8 mouse cellular contexts compared by ENCODE assay signal in the genomic region with DNA sequence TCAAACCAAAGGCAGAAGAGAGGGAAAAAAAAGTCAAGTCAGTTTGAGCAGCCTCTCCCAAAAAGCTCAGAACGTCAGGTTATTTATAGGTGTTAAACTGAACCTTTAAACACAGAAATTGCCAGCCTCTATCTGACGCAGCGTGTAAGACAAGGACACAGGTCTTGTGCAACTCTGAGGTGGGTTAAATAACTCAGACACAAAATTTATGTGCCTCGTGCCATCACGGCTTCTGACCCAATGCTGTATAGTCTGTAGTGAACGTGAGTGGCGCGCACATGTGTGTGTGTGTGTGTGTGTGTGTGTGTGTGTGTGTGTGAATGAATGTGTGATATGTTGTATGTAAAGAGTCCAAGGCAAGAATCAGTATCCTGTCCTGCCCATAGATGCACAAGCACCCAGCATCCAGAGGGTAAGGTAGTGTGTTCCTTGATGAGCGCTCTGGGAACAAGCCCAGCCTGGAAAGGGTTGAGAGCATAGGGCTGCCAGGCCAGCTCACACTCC.
A peak's percentile ranks its signal among the peaks of the same experiment; 100 is the strongest.
DNase-seq lines count a peak whose midpoint lies in the region; ATAC-seq and TF ChIP-seq lines count a peak whose summit lies in the region.

No protein-coding gene starts in this region.

- peak overlapping the region in 1 of 2 experiments; percentile 20; a peak in 2 of 4 replicates for H3K27ac ChIP-seq in heart, embryonic 14.5 days (replicated peaks in 1 of 2; ENCODE audit: control insufficient read depth in 1 of 2, insufficient read depth in 1 of 2, low read depth in 2 of 2, low read length in 2 of 2)
- H3K27ac ChIP-seq in forebrain, embryonic 14.5 days (ENCODE audit: low read depth, low read length) = 0 out of 2 replicates have a peak overlapping the region, but pooled peaks have one; percentile 63
- H3K27ac ChIP-seq in midbrain, embryonic 10.5 days (replicated peaks) = peak overlapping the region; percentile 84

- no peak for TF ChIP-seq CTCF in G1E (IDR thresholded peaks at IDR 0.05; ENCODE audit: low read depth, low read length)

- H3K4me3 ChIP-seq in heart, embryonic 14.5 days (ENCODE audit: control insufficient read depth in 1 of 2, insufficient read depth in 1 of 2, low read depth in 1 of 2, low read length in 2 of 2) = peak overlapping the region in 1 of 2 experiments; percentile 17; a peak in 2 of 4 replicates
- peak overlapping the region; percentile 30 for H3K4me3 ChIP-seq in G1E (ENCODE audit: low read depth, low read length)
- H3K4me3 ChIP-seq in forebrain, embryonic 14.5 days (ENCODE audit: low read depth, low read length) = no peak overlapping the region
- H3K4me3 ChIP-seq in midbrain, embryonic 10.5 days = peak overlapping the region; percentile 45

- H3K4me1 ChIP-seq in heart, embryonic 14.5 days (ENCODE audit: control insufficient read depth in 2 of 2, insufficient read depth in 2 of 2, low read length in 2 of 2) = peaks cover 20 to 33% of the 10 kb centered on the region in 2 experiments
- H3K4me1 ChIP-seq in G1E (ENCODE audit: insufficient read depth, low read depth, low read length) = peaks cover 29% of the 10 kb centered on the region
- peaks cover 38% of the 10 kb centered on the region for H3K4me1 ChIP-seq in forebrain, embryonic 14.5 days (ENCODE audit: control insufficient read depth, insufficient read depth, low read length)
- H3K4me1 ChIP-seq in midbrain, embryonic 10.5 days = peaks cover 78% of the 10 kb centered on the region

- H3K27me3 ChIP-seq in heart, embryonic 14.5 days (ENCODE audit: control insufficient read depth, insufficient read depth, low read length) = no peaks in the 10 kb centered on the region
- H3K27me3 ChIP-seq in G1E (ENCODE audit: insufficient read depth, low read length) = peaks cover 18% of the 10 kb centered on the region
- 0 out of 2 replicates have a peak, but pooled peaks cover 3% of the 10 kb centered on the region for H3K27me3 ChIP-seq in forebrain, embryonic 14.5 days (replicated peaks; ENCODE audit: control insufficient read depth, insufficient read depth, low read length)
- H3K27me3 ChIP-seq in midbrain, embryonic 10.5 days (ENCODE audit: low read depth, poor library complexity, severe bottlenecking) = peaks cover 79% of the 10 kb centered on the region

- H3K9ac ChIP-seq in heart, embryonic 14.5 days (ENCODE audit: low read length) = no peak overlapping the region
- peak overlapping the region; percentile 37 for H3K9ac ChIP-seq in forebrain, embryonic 14.5 days (ENCODE audit: low read length)

- DNase-seq in heart, postnatal 25 days (ENCODE audit: low spot score) = no peak
- no peak for DNase-seq in G1E (ENCODE audit: low spot score)
- DNase-seq in forebrain, embryonic 14.5 days (ENCODE audit: low spot score) = peak; percentile 69
- no peak for DNase-seq in midbrain, embryonic 10.5 days (ENCODE audit: low spot score)
- DNase-seq in retina, embryonic 14.5 days (ENCODE audit: low spot score) = no peak
- DNase-seq in frontal cortex, postnatal 10 days (ENCODE audit: low spot score in 2 of 2) = no peak
- DNase-seq in cerebellum, postnatal 14 days = no peak

- WGBS in heart, embryonic 14.5 days = 45% methylated on average over 9 of the region's 9 CpGs
- WGBS in forebrain, embryonic 14.5 days = 27% methylated on average over 9 of the region's 9 CpGs
- WGBS in midbrain, embryonic 10.5 days = 30% methylated on average over 9 of the region's 9 CpGs

- peak overlapping the region; percentile 64 for H3K4me2 ChIP-seq in heart, embryonic 14.5 days (ENCODE audit: low read length)
- peak overlapping the region; percentile 36 for H3K4me2 ChIP-seq in forebrain, embryonic 14.5 days (ENCODE audit: low read length)

- no peaks in the 10 kb centered on the region for H3K36me3 ChIP-seq in heart, embryonic 14.5 days (ENCODE audit: control insufficient read depth, insufficient read depth, low read length)
- no peaks in the 10 kb centered on the region for H3K36me3 ChIP-seq in G1E (replicated peaks)
- no peaks in the 10 kb centered on the region for H3K36me3 ChIP-seq in forebrain, embryonic 14.5 days (ENCODE audit: control insufficient read depth, insufficient read depth, low read length)
- H3K36me3 ChIP-seq in midbrain, embryonic 10.5 days = no peaks in the 10 kb centered on the region

- H3K9me3 ChIP-seq in heart, embryonic 14.5 days (ENCODE audit: control insufficient read depth, low read length) = no peaks in the 10 kb centered on the region
- no peaks in the 10 kb centered on the region for H3K9me3 ChIP-seq in G1E (replicated peaks)
- H3K9me3 ChIP-seq in forebrain, embryonic 14.5 days (replicated peaks; ENCODE audit: control insufficient read depth, low read length) = no peaks in the 10 kb centered on the region
- H3K9me3 ChIP-seq in midbrain, embryonic 10.5 days (replicated peaks) = no peaks in the 10 kb centered on the region

- intact Hi-C loops in heart, postnatal 25 days (cut with DNase I) = loop anchor here (10.0 kb wide), 1 partner anchor 507 kb away; no protein-coding TSS in a partner anchor

- 0 out of 2 replicates have a peak, but pooled peaks have one; percentile 11 for ATAC-seq in heart, embryonic 14.5 days (ENCODE audit: insufficient number of reproducible peaks, insufficient read depth, low FRiP score, low read depth)
- no peak for ATAC-seq in G1E (ENCODE audit: extremely low read depth, insufficient number of reproducible peaks, low FRiP score, poor library complexity, severe bottlenecking)
- ATAC-seq in forebrain, embryonic 14.5 days = peak; percentile 56; the same call in 1 of the 2 replicates
